ENCODE assay signal across 9 mouse cellular contexts in genomic region chrX:13344701-13345100, GRCm38 (mm10).
A peak's percentile ranks its signal among the peaks of the same experiment; 100 is the strongest.
DNase-seq lines count a peak whose midpoint lies in the region; ATAC-seq and TF ChIP-seq lines count a peak whose summit lies in the region.
"Had no signal": no experiment of that assay in that cellular context is flagged by ENCODE, and none has a peak within 500 bp of the region (broad histone marks: within the 10 kb centered on the region; RNA-seq: fewer than 3 reads in every experiment).

No protein-coding gene starts in this region.

- H3K4me3 ChIP-seq in cortical plate, adult 2 months (ENCODE audit: insufficient read depth, low read length), result no peak overlapping the region
- H3K4me3 ChIP-seq: liver, embryonic 15.5 days had no signal

- peak overlapping the region; percentile 56; the same call in 1 of the 2 replicates for H3K27ac ChIP-seq in cortical plate, adult 2 months (ENCODE audit: insufficient read depth, low read length)
- H3K27ac ChIP-seq: liver, embryonic 15.5 days had no signal

- TF ChIP-seq POLR2A in cortical plate, adult 2 months (IDR thresholded peaks at IDR 0.05; ENCODE audit: extremely low read depth, insufficient read depth, low read length), result no peak

- no peak for ATAC-seq in megakaryocyte, adult 5-6 weeks (ENCODE audit: poor library complexity, severe bottlenecking)

- DNase-seq in heart, adult 11 months, result peak; percentile 96
- DNase-seq in heart, postnatal 25 days (ENCODE audit: low spot score), result no peak
- peak; percentile 46 to 51 for DNase-seq in heart, adult 9 months (ENCODE audit: low spot score in 2 of 2)
- DNase-seq in kidney, adult 9 months, result peak; percentile 7
- DNase-seq in lung, postnatal 4 days, result peak; percentile 44 to 72
- no peak for DNase-seq in frontal cortex, postnatal 14 days (ENCODE audit: low spot score in 2 of 2)

- no peak for TF ChIP-seq CTCF in cortical plate, adult 2 months (IDR thresholded peaks at IDR 0.05; ENCODE audit: extremely low read depth, insufficient read depth, low read length)

- H3K4me1 ChIP-seq in cortical plate, adult 2 months (ENCODE audit: control insufficient read depth, insufficient read depth, low read length), result no peaks in the 10 kb centered on the region; the same call in 1 of the 2 replicates
- H3K4me1 ChIP-seq: liver, embryonic 15.5 days had no signal

- intact Hi-C loops in heart, postnatal 25 days (cut with DNase I), result loop anchor here (5.0 to 10.0 kb wide), 5 partner anchors 62 to 310 kb away; partner anchors contain the start of gene Ddx3x

Comparison
In these comparisons a context has a peak if more than half of its experiments do, and no peak if none do; other contexts are left out.
1. DNase-seq: peak in heart, adult 11 months (single experiment), heart, adult 9 months (2 of 2), kidney, adult 9 months (single experiment) and lung, postnatal 4 days (2 of 2); none in heart, postnatal 25 days (single experiment) and frontal cortex, postnatal 14 days (0 of 2).